Comparison of ENCODE assay signal across 8 mouse cellular contexts in the genomic region with DNA sequence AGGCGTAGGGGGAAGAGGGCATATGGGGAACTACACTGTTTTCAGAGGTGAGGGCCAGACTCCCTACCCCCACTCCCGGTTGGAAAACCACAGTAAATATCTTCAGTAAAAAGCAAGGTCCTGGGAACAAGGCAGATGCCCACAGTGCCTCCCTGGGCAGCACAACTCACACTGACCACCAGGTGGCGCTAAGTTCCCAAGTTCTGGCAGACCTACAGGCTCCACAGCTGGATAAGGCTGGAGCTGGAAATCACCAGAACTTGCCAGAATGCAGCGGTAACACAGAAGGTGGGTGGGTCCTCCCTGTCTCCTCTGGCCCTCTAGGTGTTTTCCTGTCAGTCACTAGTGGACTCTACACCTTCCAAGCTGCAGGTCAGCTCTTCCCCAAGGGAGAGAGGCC. TPM values are rescaled to one million over a fixed set of nuclear protein-coding genes. Genes with fewer than 3 reads are reported as not detected.
DNase-seq lines count a peak whose midpoint lies in the region; ATAC-seq lines count a peak whose summit lies in the region.

No protein-coding gene starts in this region.

- no peak overlapping the region for H3K4me3 ChIP-seq in intestine, embryonic 16.5 days (ENCODE audit: low read length)
- no peak overlapping the region for H3K4me3 ChIP-seq in midbrain, embryonic 10.5 days

- H3K27me3 ChIP-seq in intestine, embryonic 16.5 days (replicated peaks; ENCODE audit: control insufficient read depth, insufficient read depth, low read length), result no peaks in the 10 kb centered on the region
- peaks cover 5% of the 10 kb centered on the region; the same call in 1 of the 2 replicates for H3K27me3 ChIP-seq in midbrain, embryonic 10.5 days (ENCODE audit: low read depth, poor library complexity, severe bottlenecking)

- intact Hi-C loops in gastrocnemius, postnatal 36 days (cut with DNase I), result loop anchor here (2.0 kb wide), 1 partner anchor 131 kb away; no protein-coding TSS in a partner anchor
- intact Hi-C loops in left cerebral cortex, postnatal 25 days (cut with DNase I), result loop anchor here (2.0 kb wide), 2 partner anchors 119 to 131 kb away; no protein-coding TSS in a partner anchor

- H3K27ac ChIP-seq in intestine, embryonic 16.5 days (ENCODE audit: low read length), result no peak overlapping the region
- H3K27ac ChIP-seq in midbrain, embryonic 10.5 days (replicated peaks), result no peak overlapping the region

- H3K4me2 ChIP-seq in intestine, embryonic 16.5 days (ENCODE audit: low read depth, low read length), result no peak overlapping the region

- DNase-seq in adipocyte (ENCODE audit: low spot score), result peak; percentile 94
- peak; percentile 91 for DNase-seq in embryo, embryonic 11 days
- peak; percentile 84 to 87 for DNase-seq in gastrocnemius, postnatal 36 days
- DNase-seq in left cerebral cortex, postnatal 25 days (ENCODE audit: low spot score in 2 of 2), result peak; percentile 89 to 90
- DNase-seq in midbrain, embryonic 10.5 days (ENCODE audit: low spot score), result peak; percentile 88
- peak; percentile 91 for DNase-seq in right cerebral cortex, postnatal 4 days
- peak; percentile 79 for DNase-seq in yolk sac, embryonic 10.5 days (ENCODE audit: low spot score)

- H3K4me1 ChIP-seq in intestine, embryonic 16.5 days (ENCODE audit: control insufficient read depth, insufficient read depth, low read length), result peaks cover 18% of the 10 kb centered on the region
- peaks cover 27% of the 10 kb centered on the region for H3K4me1 ChIP-seq in midbrain, embryonic 10.5 days

- WGBS in intestine, embryonic 16.5 days, result 13% methylated on average over 4 of the region's 4 CpGs
- 14% methylated on average over 4 of the region's 4 CpGs for WGBS in midbrain, embryonic 10.5 days

- H3K36me3 ChIP-seq in intestine, embryonic 16.5 days (ENCODE audit: control insufficient read depth, insufficient read depth, low read length), result no peaks in the 10 kb centered on the region
- H3K36me3 ChIP-seq in midbrain, embryonic 10.5 days, result no peaks in the 10 kb centered on the region

- H3K9ac ChIP-seq in intestine, embryonic 16.5 days (ENCODE audit: low read depth, low read length), result no peak overlapping the region

- no peaks in the 10 kb centered on the region for H3K9me3 ChIP-seq in intestine, embryonic 16.5 days (ENCODE audit: control insufficient read depth, low read length)
- no peaks in the 10 kb centered on the region for H3K9me3 ChIP-seq in midbrain, embryonic 10.5 days (replicated peaks)

- peak; percentile 84 for ATAC-seq in intestine, embryonic 16.5 days

RNA-seq across cellular contexts. Expression of a gene that starts 24.9 kb away (rescaled TPM):
- total RNA-seq in gastrocnemius, postnatal 36 days (2021), result 10 to 100 TPM; 10.8 to 16.8 TPM
- polyA plus RNA-seq in intestine, embryonic 16.5 days (2015; fragmentation: Nextera tagmentation; extraction: Ambion mirVana), result 3.7 and 4.8 TPM in 2 replicates
- total RNA-seq in left cerebral cortex, postnatal 25 days (2021), result 10 to 100 TPM; 27.1 to 29.5 TPM
- polyA plus RNA-seq in midbrain, embryonic 10.5 days (2016; fragmentation: Nextera tagmentation; extraction: Ambion mirVana), result 2.9 and 3.5 TPM in 2 replicates

RNA-seq across cellular contexts. Expression of a gene that starts 54.6 kb away (rescaled TPM):
- total RNA-seq in gastrocnemius, postnatal 36 days (2021), result 1 to 10 TPM; 2.7 to 4.7 TPM
- 12.9 and 16.2 TPM in 2 replicates for polyA plus RNA-seq in intestine, embryonic 16.5 days (2015; fragmentation: Nextera tagmentation; extraction: Ambion mirVana)
- 1 to 10 TPM; 3.7 to 4.0 TPM for total RNA-seq in left cerebral cortex, postnatal 25 days (2021)
- 6.2 and 8.5 TPM in 2 replicates for polyA plus RNA-seq in midbrain, embryonic 10.5 days (2016; fragmentation: Nextera tagmentation; extraction: Ambion mirVana)
